Mouse (Mus musculus): ENCODE data around the gene Rps15a.

Gene Rps15a

DNA sequence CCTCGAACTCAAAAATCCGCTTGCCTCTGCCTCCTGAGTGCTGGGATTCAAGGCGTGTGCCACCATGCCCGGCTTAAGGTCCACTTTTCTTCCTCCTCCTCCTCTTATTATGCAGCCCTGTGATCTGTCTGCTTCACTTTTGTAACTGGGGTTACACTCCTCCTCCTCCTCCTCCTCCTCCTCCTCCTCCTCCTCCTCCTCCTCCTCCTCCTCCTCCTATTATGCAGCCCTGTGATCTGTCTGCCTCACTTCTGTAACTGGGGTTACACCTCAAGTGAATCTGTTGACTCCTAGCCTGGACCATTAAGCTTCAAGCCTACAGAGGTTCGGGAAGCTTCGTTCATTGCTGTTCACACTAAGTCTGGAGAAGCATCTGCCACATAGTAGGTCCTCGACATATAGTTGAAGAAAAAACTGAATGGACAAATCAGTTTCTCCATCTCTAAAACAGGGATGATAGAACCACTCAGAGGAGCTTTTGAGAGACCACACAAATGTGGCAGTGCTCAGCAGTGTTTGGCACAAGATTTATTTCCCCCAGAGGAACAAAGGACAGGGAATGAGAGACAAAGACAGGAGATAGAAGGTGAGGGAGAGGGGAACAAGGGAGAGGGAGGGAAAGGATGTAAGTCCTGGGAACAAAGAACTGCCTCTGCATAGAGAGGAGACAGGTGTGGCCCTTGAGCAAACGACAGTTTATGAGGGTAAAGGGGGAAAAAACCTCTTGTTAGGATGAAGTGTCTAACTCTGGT lies 975 bp upstream of the Rps15a start:
- DNase-seq (ENCODE audit: low spot score), result no peak

DNA sequence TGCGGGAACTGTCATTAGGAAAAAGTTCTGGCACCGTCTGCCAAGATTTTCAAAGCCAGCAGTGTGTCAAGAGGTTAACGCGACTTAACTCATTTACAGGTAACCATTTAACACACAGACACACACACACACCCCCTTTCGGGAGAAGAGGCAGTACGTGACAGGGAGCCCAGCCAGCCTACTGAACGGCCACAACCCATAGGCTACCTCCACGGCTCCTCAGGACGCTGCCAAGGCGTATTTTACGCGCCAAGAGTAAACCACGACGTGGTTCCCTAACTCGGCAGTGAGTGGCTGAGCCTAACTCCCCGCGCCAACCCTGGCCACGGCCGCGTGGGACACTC lies 483 bp downstream of the Rps15a start:
- DNase-seq (ENCODE audit: low spot score), result no peak

DNA sequence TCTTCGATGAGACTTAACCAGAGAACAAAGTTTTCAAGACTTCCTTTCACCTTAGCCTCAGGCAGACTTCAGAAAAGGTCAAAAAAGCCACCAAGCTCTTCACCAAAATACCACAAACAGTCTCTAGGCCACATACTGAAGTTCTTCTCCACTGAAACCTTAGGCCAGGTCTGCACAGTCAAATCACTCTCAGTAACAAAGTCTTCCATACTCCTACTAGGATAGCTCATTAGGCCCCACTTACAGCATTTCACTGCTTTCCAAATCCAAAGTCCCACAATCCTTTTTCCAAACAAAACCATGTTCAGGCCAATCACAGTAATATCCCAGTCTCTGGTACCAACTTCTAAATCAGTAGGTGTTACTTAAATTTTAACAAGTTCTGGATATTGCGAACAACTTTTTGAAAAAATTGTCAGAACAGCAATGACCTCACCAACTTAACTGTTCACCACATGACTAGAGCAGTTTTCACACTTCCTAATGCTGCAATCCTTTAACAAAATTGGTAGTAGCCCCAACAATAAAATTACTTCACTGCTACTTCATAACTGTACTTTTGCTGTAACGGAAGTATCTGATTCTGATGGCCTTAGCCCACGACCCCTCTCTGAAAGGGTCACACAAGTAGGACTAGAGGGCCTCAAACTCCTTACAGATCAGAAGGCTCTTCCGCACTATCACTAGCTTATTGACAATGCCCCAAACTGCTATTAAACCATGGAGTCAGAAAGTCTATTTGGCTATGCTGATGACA lies 2.3 kb downstream of the Rps15a start:
- DNase-seq (ENCODE audit: low spot score), result no peak

DNA sequence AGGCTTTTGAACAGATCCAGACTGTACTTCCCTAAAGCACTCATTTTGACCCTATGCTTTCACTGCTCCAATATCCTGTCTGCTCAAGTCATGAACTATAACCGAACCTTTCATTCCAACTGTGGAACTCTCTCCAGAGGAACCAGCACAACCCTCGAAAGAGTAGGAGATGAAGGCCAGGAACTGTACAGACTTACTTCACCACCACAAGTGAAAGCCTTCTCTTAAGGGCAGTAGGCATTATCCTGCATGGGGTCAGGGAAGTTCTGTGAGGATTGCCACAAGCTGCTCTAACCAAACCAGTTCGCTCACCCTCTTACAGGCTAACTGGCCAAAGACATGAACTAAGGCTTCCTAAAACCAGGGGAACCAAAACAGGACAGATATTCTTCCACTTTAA lies 4.9 kb downstream of the Rps15a start:
- no peak for DNase-seq (ENCODE audit: low spot score)

DNA sequence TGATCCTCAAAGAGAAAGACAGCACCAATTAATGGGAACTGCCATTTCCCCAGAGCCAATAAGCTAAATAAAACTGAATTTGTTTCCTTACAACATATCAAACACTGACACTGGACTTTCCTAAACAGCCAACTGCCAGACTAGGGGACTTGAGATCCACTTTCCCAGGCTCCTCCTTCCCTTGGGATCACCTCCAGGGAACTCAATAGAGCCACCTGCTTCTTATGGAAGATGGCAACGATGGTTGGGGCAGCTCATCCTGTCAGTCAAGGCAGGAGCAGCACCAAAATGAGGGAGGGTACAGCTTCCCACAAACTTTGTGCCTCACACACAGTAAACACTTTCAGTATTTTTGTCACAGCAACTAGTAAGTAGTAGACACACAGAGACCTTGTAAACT lies 8.3 kb downstream of the Rps15a start:
- no peak for DNase-seq (ENCODE audit: low spot score)

DNA sequence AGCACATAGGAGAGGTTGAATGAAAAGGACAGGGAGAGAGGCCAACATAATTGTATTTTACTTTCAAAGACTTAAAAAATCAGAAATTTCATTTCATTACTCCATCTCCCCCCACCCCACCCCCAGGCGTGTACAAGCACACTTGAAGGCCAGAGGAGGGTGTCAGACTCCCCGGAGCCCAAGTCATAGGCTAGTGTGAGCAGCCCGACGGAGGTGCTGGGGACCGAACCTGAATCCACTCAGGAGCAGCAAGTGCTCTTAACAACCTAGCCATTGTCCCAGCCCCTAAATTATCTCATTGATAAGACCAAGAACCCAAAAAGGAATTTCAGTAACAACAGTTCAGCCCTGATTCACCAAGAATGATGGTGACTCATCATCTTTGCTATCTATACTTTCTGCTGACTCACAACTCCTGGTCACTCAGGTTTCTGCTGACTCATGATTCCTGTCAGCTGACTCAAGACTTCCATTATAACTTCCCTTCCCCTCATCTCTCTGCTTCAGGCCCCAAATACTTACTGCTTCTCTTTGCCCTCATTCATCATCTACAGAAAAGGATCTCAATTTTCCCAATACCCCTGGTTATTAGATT lies 11.4 kb downstream of the Rps15a start:
- DNase-seq (ENCODE audit: low spot score), result no peak

DNA sequence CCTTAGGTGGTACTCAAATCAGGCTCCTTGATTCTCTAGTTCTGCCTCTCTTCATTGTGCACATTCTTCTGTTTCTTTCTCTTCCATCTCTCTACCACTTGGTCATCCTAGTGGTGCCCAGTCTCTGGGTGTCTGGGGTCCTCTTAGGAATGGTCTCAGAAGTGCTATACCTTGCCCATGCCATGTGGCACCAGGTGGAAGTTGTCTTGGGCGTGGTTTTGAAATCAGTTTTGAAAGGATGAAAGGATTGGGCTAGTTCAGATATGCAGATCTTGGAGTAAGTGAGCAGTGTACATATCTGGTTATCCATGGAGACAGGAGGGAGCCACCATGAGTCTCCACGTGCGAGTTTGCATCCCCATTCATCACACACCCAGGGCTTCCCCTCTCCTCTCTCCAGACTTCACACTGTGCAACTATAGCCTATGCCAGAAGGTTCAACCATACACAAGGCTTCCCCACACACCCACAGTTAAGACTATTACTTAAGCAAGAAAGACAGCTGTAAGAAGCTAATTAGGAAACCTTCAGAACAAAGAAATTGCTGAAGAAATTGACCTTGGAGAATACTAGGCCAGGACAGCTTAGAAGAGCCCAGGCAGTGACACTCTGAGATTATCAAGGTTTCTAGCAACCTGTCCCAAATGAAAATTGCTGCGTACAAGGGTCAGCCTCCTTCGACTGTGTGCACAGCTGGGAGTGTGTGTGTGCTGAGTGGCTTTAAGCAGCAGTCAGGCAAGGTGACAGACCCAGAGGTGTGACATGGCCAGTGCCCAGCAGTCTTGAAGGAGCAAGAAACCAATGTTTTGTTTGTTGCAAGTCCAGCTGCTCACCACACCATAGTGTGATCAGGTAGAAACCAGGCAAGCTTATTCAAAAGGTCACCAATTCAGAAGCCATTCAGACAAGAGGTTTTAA lies 12.3 kb downstream of the Rps15a start:
- DNase-seq (ENCODE audit: low spot score), result no peak

DNA sequence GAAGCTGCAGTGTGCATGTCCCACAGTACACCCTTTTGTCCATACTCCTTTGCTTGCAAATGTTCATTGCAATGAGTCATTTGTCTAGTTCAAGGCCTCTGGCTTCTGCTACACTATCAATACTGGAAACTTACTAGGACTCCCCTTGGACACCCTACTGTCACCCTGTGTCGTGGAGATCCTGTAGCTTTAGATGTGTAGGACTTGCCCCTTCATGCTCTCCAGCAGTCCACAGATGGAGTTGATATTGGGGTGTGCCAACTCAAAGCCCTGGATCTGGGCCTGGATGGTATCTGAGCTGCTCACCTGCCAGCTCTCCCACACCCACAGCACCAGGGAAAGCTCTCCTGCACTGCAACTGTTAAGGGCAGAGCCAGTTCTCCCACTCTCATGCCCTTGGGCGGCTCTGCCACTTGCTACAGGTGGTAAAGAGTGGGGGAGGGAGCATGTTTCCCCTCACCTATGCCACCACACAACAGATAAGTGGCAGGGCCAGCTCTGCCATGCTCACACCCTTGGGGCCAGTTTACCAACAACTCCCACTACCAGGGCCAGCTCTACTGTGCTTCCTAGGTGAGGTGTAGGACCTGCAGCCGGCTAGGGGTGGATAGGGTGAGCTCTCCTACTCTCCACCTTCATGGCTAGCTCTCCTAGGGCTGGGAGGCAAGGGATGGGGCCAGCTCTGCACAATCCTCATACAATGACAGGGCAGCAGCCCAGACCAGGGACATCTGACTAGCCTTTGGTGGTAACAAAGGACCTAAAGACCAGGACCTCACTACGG lies 13.1 kb downstream of the Rps15a start:
- DNase-seq (ENCODE audit: low spot score), result no peak

DNA sequence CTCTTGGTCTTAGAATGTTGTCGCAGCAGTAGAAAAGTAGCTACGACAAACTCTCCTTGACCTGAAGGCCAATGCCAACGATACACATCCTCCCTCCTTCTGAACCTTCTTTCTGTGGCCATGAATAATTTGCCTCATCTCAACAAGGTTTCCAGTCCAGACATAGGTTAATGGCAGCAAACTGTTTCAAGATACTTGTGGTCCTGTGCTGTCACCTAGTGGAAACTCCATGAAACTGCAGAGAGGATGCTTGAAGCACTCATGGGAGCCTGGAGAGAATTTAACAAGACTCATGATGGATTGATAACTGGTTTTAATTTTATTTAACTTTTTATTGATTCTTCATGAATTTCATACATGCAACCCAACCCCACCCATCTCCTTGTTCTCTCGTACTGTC lies 13.8 kb downstream of the Rps15a start:
- no peak for DNase-seq (ENCODE audit: low spot score)

DNA sequence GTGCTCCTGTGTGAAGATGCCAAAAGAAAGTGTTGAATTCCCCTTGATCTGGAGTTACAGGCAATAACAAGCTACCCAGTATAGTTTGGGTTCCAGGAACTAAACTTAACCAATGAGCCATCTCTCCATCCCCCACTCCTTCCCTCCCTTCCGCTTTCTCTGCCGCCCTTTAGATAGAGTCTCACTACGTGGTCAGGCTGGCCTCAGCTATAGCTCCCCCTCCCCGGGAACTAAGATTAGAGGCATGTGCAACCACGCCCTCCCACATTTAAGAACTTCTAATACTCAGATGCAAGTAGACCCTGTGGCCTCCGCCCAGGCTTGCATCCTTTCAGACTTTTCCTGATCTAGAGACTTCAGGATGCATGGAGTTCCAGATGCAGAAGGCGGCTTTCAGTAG lies 18.4 kb downstream of the Rps15a start:
- DNase-seq (ENCODE audit: low spot score), result no peak

DNA sequence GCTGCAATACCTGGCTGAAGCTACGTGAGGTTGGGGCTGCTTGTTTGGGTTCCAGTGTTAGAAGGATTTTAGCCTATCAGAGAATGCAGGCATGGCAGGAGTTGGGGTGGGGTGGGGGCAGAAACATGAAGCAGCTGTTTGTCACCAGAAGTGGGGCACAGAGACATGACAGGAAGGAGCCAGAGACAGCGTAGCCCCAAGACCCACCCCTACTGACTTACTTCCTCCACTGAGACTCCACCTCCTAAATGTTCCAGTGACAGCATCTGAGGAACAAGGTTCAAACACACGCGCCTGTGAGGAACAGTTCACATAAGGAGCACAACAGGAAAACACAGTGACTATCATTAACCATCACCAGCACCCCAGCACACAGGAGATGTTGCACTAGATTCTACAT lies 36.0 kb downstream of the Rps15a start:
- DNase-seq (ENCODE audit: low spot score), result no peak

DNA sequence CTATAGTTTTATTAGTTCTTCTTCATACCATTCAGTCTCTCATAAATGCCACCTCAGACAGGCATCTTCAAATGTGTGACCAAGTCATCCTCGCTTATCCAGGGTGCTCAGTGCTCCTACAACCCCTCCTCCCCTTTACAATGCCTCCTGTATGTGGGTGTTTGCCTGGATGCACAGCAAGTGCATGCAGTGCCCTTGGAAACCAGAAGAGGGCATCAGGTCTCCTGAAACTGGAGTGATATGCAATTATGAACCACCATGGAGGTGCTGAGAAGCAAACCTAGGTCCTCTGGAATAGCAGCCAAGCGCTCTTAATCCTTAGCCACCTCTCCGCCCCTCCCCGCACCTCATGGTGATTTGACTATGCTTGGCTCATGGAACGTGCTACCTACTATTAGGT lies 36.9 kb downstream of the Rps15a start:
- no peak for DNase-seq (ENCODE audit: low spot score)

DNA sequence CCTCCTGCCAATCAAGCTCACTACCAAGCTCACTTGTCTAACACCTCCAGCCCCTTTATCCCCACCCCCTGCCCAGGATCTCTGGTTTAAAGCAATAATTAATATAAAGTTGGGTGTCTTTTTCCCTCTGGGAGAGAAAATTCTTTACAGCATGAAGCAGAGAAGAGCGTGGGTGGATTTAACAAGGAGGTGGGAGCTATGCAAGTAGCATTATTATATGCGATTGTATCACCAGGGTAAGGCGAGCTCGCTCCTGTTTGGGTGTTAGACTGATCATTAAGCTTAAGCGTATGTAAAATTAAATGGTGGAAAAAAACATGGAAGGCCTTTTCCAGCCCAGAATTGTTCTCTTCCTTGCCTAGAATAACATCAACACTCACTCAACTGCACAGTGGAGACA lies 48.7 kb downstream of the Rps15a start:
- DNase-seq (ENCODE audit: low spot score), result no peak

DNA sequence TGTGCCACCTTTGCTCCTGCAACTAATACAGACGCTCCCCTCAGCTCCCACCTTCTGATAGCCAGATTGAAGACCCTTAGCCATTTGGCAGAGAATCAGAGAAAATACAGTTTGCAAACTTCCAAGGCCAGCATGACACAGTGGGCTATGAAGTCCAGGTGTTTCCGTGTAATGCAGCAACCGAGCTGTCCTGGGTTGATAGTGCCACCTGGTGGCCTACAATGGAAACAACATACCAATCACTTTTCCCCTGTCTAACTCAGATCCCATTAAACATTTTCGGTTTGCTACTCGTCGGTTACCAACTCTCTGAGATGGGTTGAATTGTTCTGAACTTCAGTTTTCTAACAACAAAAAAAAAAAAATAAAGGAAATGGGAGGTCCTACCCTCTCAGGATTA lies 59.7 kb downstream of the Rps15a start:
- DNase-seq (ENCODE audit: low spot score), result no peak
